Mouse (Mus musculus): ENCODE measurements around the gene Slc8a1. TPM values are rescaled to one million over a fixed set of nuclear protein-coding genes. Genes with fewer than 3 reads are reported as not detected.
A peak's percentile ranks its signal among the peaks of the same experiment; 100 is the strongest.

Gene Slc8a1
- polyA plus RNA-seq, 1 experiment, result 17.6 TPM

GRCm38 (mm10) chr17:81669816-81670691 is 68.1 kb downstream of the Slc8a1 start:
- peak; percentile 64 for DNase-seq (ENCODE audit: low spot score)

GRCm38 (mm10) chr17:81669062-81669815 is 68.9 kb downstream of the Slc8a1 start:
- DNase-seq (ENCODE audit: low spot score), result peak; percentile 32

- DNase-seq (ENCODE audit: low spot score), result no peak
Observed at GRCm38 (mm10) chr17:81668466-81668865, 69.7 kb downstream of the Slc8a1 start.

GRCm38 (mm10) chr17:81667935-81668334 is 70.2 kb downstream of the Slc8a1 start:
- no peak for DNase-seq (ENCODE audit: low spot score)

- no peak for DNase-seq (ENCODE audit: low spot score)
Observed at GRCm38 (mm10) chr17:81666551-81666950, 71.6 kb downstream of the Slc8a1 start.

GRCm38 (mm10) chr17:81664916-81665315 is 73.3 kb downstream of the Slc8a1 start:
- DNase-seq (ENCODE audit: low spot score), result no peak

GRCm38 (mm10) chr17:81657828-81658227 is 80.3 kb downstream of the Slc8a1 start:
- no peak for DNase-seq (ENCODE audit: low spot score)

GRCm38 (mm10) chr17:81654548-81654947 is 83.6 kb downstream of the Slc8a1 start:
- DNase-seq (ENCODE audit: low spot score), result no peak

GRCm38 (mm10) chr17:81652958-81653357 is 85.2 kb downstream of the Slc8a1 start:
- DNase-seq (ENCODE audit: low spot score), result no peak

- no peak for DNase-seq (ENCODE audit: low spot score)
Observed at GRCm38 (mm10) chr17:81636822-81637221, 101.4 kb downstream of the Slc8a1 start.

- no peak for DNase-seq (ENCODE audit: low spot score)
Observed at GRCm38 (mm10) chr17:81630471-81630870, 107.7 kb downstream of the Slc8a1 start.

- DNase-seq (ENCODE audit: low spot score), result no peak
Observed at GRCm38 (mm10) chr17:81621188-81621644, 117.0 kb downstream of the Slc8a1 start.

GRCm38 (mm10) chr17:81618461-81618860 is 119.7 kb downstream of the Slc8a1 start:
- DNase-seq (ENCODE audit: low spot score), result no peak

GRCm38 (mm10) chr17:81616326-81616725 is 121.9 kb downstream of the Slc8a1 start:
- DNase-seq (ENCODE audit: low spot score), result no peak

- no peak for DNase-seq (ENCODE audit: low spot score)
Observed at GRCm38 (mm10) chr17:81615391-81615790, 122.8 kb downstream of the Slc8a1 start.

GRCm38 (mm10) chr17:81607515-81607914 is 130.7 kb downstream of the Slc8a1 start:
- no peak for DNase-seq (ENCODE audit: low spot score)

- no peak for DNase-seq (ENCODE audit: low spot score)
Observed at GRCm38 (mm10) chr17:81606084-81606483, 132.1 kb downstream of the Slc8a1 start.

GRCm38 (mm10) chr17:81605219-81605660 is 132.9 kb downstream of the Slc8a1 start:
- no peak for DNase-seq (ENCODE audit: low spot score)

- no peak for DNase-seq (ENCODE audit: low spot score)
Observed at GRCm38 (mm10) chr17:81599072-81599471, 139.1 kb downstream of the Slc8a1 start.

GRCm38 (mm10) chr17:81589791-81590190 is 148.4 kb downstream of the Slc8a1 start:
- DNase-seq (ENCODE audit: low spot score), result no peak

- no peak for DNase-seq (ENCODE audit: low spot score)
Observed at GRCm38 (mm10) chr17:81586759-81587158, 151.4 kb downstream of the Slc8a1 start.

- no peak for DNase-seq (ENCODE audit: low spot score)
Observed at GRCm38 (mm10) chr17:81579728-81580425, 158.3 kb downstream of the Slc8a1 start.

Measured in urinary bladder, adult 2 months (tissue).